Mouse (Mus musculus) lung, postnatal 0 days (tissue): ENCODE measurements around the gene Serinc1.

Source experiments
- CTCF ChIP-seq: IDR thresholded peaks from 2 replicates; pipeline ENCODE4 v1.5.1; 2016; ENCODE audit warnings: antibody characterized with exemption, mild to moderate bottlenecking
- EP300 ChIP-seq: IDR thresholded peaks from 2 replicates; pipeline ENCODE4 v1.6.1; 2016; ENCODE audit warnings: antibody characterized with exemption, mild to moderate bottlenecking, control low read depth

GRCm38 (mm10) chr10:57571211-57571730 lies 38.9 kb upstream of the Serinc1 start:
- TF ChIP-seq CTCF, result peak; percentile 76
- no peak for TF ChIP-seq EP300
